ENCODE assay signal across 24 mouse cellular contexts in genomic region chr5:76771371-76771770, GRCm38 (mm10).
A peak's percentile ranks its signal among the peaks of the same experiment; 100 is the strongest.
DNase-seq lines count a peak whose midpoint lies in the region; ATAC-seq and TF ChIP-seq lines count a peak whose summit lies in the region.
"Had no signal": no experiment of that assay in that cellular context is flagged by ENCODE, and none has a peak within 500 bp of the region (broad histone marks: within the 10 kb centered on the region; RNA-seq: fewer than 3 reads in every experiment).

No protein-coding gene starts in this region.

- no peak for TF ChIP-seq POLR2A in bone marrow, adult 2 months (IDR thresholded peaks at IDR 0.05; ENCODE audit: borderline replicate concordance, control insufficient read depth, low read depth, low read length)

- TF ChIP-seq CTCF in bone marrow, adult 2 months (IDR thresholded peaks at IDR 0.05; ENCODE audit: control insufficient read depth, insufficient read depth, low read length): no peak
- TF ChIP-seq CTCF in stomach, postnatal 0 days (IDR thresholded peaks at IDR 0.05; ENCODE audit: low read depth): no peak

- H3K27ac ChIP-seq in midbrain, embryonic 11.5 days (ENCODE audit: low read depth, low read length): no peak overlapping the region
- H3K27ac ChIP-seq in midbrain, embryonic 15.5 days: no peak overlapping the region
- H3K27ac ChIP-seq in bone marrow, adult 2 months (ENCODE audit: control insufficient read depth, insufficient read depth, low read depth, low read length, poor library complexity): peak overlapping the region; percentile 14
- 0 out of 2 replicates have a peak overlapping the region, but pooled peaks have one; percentile 18 for H3K27ac ChIP-seq in stomach, postnatal 0 days (replicated peaks)
- H3K27ac ChIP-seq: forebrain, embryonic 10.5 days; forebrain, embryonic 13.5 days; heart, adult 2 months; hindbrain, embryonic 12.5 days; hindbrain, embryonic 15.5 days had no signal

- WGBS in midbrain, embryonic 11.5 days: 85% methylated on average over 5 of the region's 5 CpGs
- 81% methylated on average over 5 of the region's 5 CpGs for WGBS in midbrain, embryonic 15.5 days
- WGBS in bone marrow, adult 2 months: 63% methylated on average over 5 of the region's 5 CpGs
- 77% methylated on average over 5 of the region's 5 CpGs for WGBS in stomach, postnatal 0 days

- no peak overlapping the region for H3K4me3 ChIP-seq in midbrain, embryonic 11.5 days (ENCODE audit: low read depth, low read length)
- H3K4me3 ChIP-seq in midbrain, embryonic 15.5 days: no peak overlapping the region
- H3K4me3 ChIP-seq in bone marrow, adult 2 months (replicated peaks; ENCODE audit: control insufficient read depth, low read depth, low read length): no peak overlapping the region
- no peak overlapping the region for H3K4me3 ChIP-seq in stomach, postnatal 0 days (ENCODE audit: low read depth, low read length)
- H3K4me3 ChIP-seq: forebrain, embryonic 10.5 days; forebrain, embryonic 13.5 days; heart, adult 2 months; hindbrain, embryonic 12.5 days; hindbrain, embryonic 15.5 days had no signal

- no peak for ATAC-seq in midbrain, embryonic 11.5 days (ENCODE audit: low FRiP score)
- no peak for ATAC-seq in midbrain, embryonic 15.5 days (replicated peaks)
- peak; percentile 77 for ATAC-seq in megakaryocyte, adult 5-6 weeks (ENCODE audit: poor library complexity, severe bottlenecking)
- ATAC-seq in stomach, postnatal 0 days (ENCODE audit: low FRiP score, low TSS enrichment): no peak; the same call in 1 of the 2 replicates
- ATAC-seq: CD4-positive, CD25-positive, alpha-beta regulatory T cell, adult 4 months; forebrain, embryonic 13.5 days; forebrain, embryonic 16.5 days; Patski had no signal

- no peak overlapping the region for H3K9ac ChIP-seq in midbrain, embryonic 11.5 days (ENCODE audit: low read length)
- H3K9ac ChIP-seq in midbrain, embryonic 15.5 days: no peak overlapping the region
- no peak overlapping the region for H3K9ac ChIP-seq in stomach, postnatal 0 days (ENCODE audit: low read length)
- H3K9ac ChIP-seq: forebrain, embryonic 13.5 days; hindbrain, embryonic 12.5 days; hindbrain, embryonic 15.5 days had no signal

- no peaks in the 10 kb centered on the region for H3K36me3 ChIP-seq in midbrain, embryonic 11.5 days (ENCODE audit: control insufficient read depth, insufficient read depth, low read length)
- peaks cover 5% of the 10 kb centered on the region; the same call in 1 of the 2 replicates for H3K36me3 ChIP-seq in midbrain, embryonic 15.5 days (replicated peaks)
- H3K36me3 ChIP-seq in stomach, postnatal 0 days (ENCODE audit: control insufficient read depth, insufficient read depth, low read length): no peaks in the 10 kb centered on the region
- H3K36me3 ChIP-seq: hindbrain, embryonic 15.5 days had no signal

- H3K4me2 ChIP-seq in midbrain, embryonic 11.5 days: no peak overlapping the region
- H3K4me2 ChIP-seq in midbrain, embryonic 15.5 days: no peak overlapping the region
- H3K4me2 ChIP-seq in stomach, postnatal 0 days (replicated peaks; ENCODE audit: low read depth): no peak overlapping the region
- H3K4me2 ChIP-seq: forebrain, embryonic 13.5 days; heart, embryonic 11.5 days; hindbrain, embryonic 12.5 days; hindbrain, embryonic 15.5 days had no signal

- TF ChIP-seq EP300 in stomach, postnatal 0 days (optimal IDR thresholded peaks at IDR 0.05): no peak

- H3K4me1 ChIP-seq in midbrain, embryonic 11.5 days (ENCODE audit: control insufficient read depth, insufficient read depth, low read length): no peaks in the 10 kb centered on the region
- peaks cover 2% of the 10 kb centered on the region; the same call in 1 of the 2 replicates for H3K4me1 ChIP-seq in midbrain, embryonic 15.5 days
- H3K4me1 ChIP-seq in bone marrow, adult 2 months (ENCODE audit: control insufficient read depth, insufficient read depth, low read length): peaks cover 2% of the 10 kb centered on the region; the same call in 1 of the 2 replicates
- no peaks in the 10 kb centered on the region for H3K4me1 ChIP-seq in stomach, postnatal 0 days (replicated peaks; ENCODE audit: control insufficient read depth, insufficient read depth)
- H3K4me1 ChIP-seq: forebrain, embryonic 13.5 days; hindbrain, embryonic 12.5 days had no signal

- H3K9me3 ChIP-seq in midbrain, embryonic 11.5 days (ENCODE audit: control insufficient read depth, low read length): no peaks in the 10 kb centered on the region
- no peaks in the 10 kb centered on the region for H3K9me3 ChIP-seq in midbrain, embryonic 15.5 days
- no peaks in the 10 kb centered on the region for H3K9me3 ChIP-seq in stomach, postnatal 0 days (ENCODE audit: control insufficient read depth, low read length)
- H3K9me3 ChIP-seq: forebrain, embryonic 10.5 days; forebrain, embryonic 13.5 days; hindbrain, embryonic 15.5 days had no signal

- peak; percentile 28 for DNase-seq in midbrain, embryonic 11.5 days (ENCODE audit: low spot score, missing footprints)
- DNase-seq in stomach, postnatal 0 days (ENCODE audit: low spot score): no peak
- no peak for DNase-seq in kidney, adult 11 months
- no peak for DNase-seq in spleen, postnatal 36 days (ENCODE audit: low spot score in 2 of 2)
- no peak for DNase-seq in ovary, postnatal 14 days (ENCODE audit: low spot score)
- DNase-seq: adrenal gland, adult 2 months; adrenal gland, postnatal 14 days; cerebellum, adult 11-12 months; cerebellum, adult 8-10 months; cerebellum, postnatal 10 days; cerebellum, postnatal 36 days; gastrocnemius, postnatal 10 days; heart, adult 2 months had no signal

- no peaks in the 10 kb centered on the region for H3K27me3 ChIP-seq in midbrain, embryonic 11.5 days (ENCODE audit: control insufficient read depth, insufficient read depth, low read length)
- no peaks in the 10 kb centered on the region for H3K27me3 ChIP-seq in midbrain, embryonic 15.5 days (replicated peaks)
- H3K27me3 ChIP-seq in stomach, postnatal 0 days (ENCODE audit: control insufficient read depth, insufficient read depth, low read length): no peaks in the 10 kb centered on the region
- H3K27me3 ChIP-seq: forebrain, embryonic 13.5 days; hindbrain, embryonic 12.5 days; hindbrain, embryonic 15.5 days; Patski had no signal

Comparison
In these comparisons a context has a peak if more than half of its experiments do, and no peak if none do; other contexts are left out.
1. H3K27ac ChIP-seq: peak in bone marrow, adult 2 months (single experiment) and stomach, postnatal 0 days (single experiment); none in midbrain, embryonic 11.5 days (single experiment) and midbrain, embryonic 15.5 days (single experiment).